Mouse (Mus musculus) kidney, postnatal 25 days (tissue): ENCODE results near the gene Wdr92.
"Not testable (repeated sequence)": the region's sequence is repeated elsewhere in the genome, so short reads cannot be mapped to it uniquely, and the experiment has no call there.

Experiments used
- DNase-seq, 2 experiments: peaks; one replicate each; pipeline ENCODE4 v3.0.0; 2021; ENCODE audit warnings: mixed read lengths in 2 of 2

Wdr92 gene

GRCm38 (mm10) chr11:17211258-17212140, 29.6 kb downstream of the Wdr92 start, which contains the start of gene Pno1:
Gene Pno1 (minus strand): TSS chr11:17211568.
- DNase-seq, result peak; percentile 98 to 99

- no peak for DNase-seq
Measured at GRCm38 (mm10) chr11:17212141-17212495, 30.2 kb downstream of the Wdr92 start.

- DNase-seq, result no peak
Measured at GRCm38 (mm10) chr11:17212903-17213509, 31.1 kb downstream of the Wdr92 start.

- DNase-seq, result no peak
Measured at GRCm38 (mm10) chr11:17215475-17215874, 33.6 kb downstream of the Wdr92 start.

GRCm38 (mm10) chr11:17221126-17221525, 39.2 kb downstream of the Wdr92 start:
- no peak for DNase-seq

GRCm38 (mm10) chr11:17232792-17233191, 50.9 kb downstream of the Wdr92 start:
- DNase-seq, result no peak

- no peak for DNase-seq
Measured at GRCm38 (mm10) chr11:17236449-17237037, 54.6 kb downstream of the Wdr92 start.

GRCm38 (mm10) chr11:17238598-17238997, 56.7 kb downstream of the Wdr92 start:
- DNase-seq, result not testable (repeated sequence)

GRCm38 (mm10) chr11:17248715-17249114, 66.8 kb downstream of the Wdr92 start:
- no peak for DNase-seq

GRCm38 (mm10) chr11:17256813-17257365, 75.0 kb downstream of the Wdr92 start:
- no peak for DNase-seq

GRCm38 (mm10) chr11:17257443-17257842, 75.5 kb downstream of the Wdr92 start, which contains the start of gene C1d:
Gene C1d (plus strand): TSS chr11:17257579.
- DNase-seq, result peak; percentile 97 to 98

GRCm38 (mm10) chr11:17257861-17258260, 76.0 kb downstream of the Wdr92 start:
- peak; percentile 37 to 61 for DNase-seq

- DNase-seq, result no peak
Measured at GRCm38 (mm10) chr11:17267176-17267575, 85.3 kb downstream of the Wdr92 start.

GRCm38 (mm10) chr11:17268801-17269200, 86.9 kb downstream of the Wdr92 start:
- DNase-seq, result no peak

- DNase-seq, result peak in 1 of 2 experiments; percentile 27
Measured at GRCm38 (mm10) chr11:17279959-17280358, 98.1 kb downstream of the Wdr92 start.
